Mouse (Mus musculus): ENCODE data around the gene Cacna2d4.
"Not testable (repeated sequence)": the region's sequence is repeated elsewhere in the genome, so short reads cannot be mapped to it uniquely, and the experiment has no call there.

The Cacna2d4 gene

DNA sequence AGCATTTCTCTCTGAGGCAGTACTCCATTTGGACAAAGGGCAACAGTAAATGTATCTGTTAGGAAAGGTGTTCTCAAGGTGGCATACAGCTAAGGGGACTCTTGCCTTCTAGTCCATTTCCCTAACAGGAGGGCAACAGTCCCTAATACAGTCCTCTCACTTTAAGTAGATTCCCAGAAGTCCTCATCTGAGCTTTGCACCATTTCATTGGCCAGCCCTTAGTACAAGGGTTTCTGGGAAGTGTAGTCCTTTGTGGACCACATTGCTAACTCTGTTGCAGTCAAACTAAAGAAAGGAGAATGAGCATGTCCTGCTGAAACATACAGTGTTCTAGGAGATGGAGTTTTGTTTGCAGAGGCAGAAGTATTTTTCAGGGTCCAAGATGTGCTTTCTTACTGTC lies 105.1 kb downstream of the Cacna2d4 start:
- DNase-seq (ENCODE audit: low spot score), result no peak

DNA sequence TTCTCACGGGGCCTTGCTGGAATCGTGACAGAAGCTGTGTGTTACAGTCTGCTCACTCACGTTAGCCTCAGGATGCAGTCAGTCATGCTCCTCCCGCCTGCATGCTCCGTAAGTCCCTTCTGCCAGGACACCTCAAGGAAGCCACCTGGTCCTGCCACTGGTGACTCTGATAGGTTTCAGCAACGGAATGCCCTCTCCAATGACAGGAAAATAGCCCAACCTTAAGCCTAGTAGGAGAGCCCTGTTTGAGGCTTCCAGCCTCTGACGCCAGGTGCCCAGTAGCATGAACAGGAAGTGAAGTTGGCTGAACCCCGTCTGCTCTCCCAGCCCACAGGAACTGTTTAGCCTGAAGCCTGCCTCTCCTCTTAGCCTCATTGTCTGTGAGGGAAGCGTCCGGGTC lies 109.9 kb downstream of the Cacna2d4 start:
- no peak for DNase-seq (ENCODE audit: low spot score)

DNA sequence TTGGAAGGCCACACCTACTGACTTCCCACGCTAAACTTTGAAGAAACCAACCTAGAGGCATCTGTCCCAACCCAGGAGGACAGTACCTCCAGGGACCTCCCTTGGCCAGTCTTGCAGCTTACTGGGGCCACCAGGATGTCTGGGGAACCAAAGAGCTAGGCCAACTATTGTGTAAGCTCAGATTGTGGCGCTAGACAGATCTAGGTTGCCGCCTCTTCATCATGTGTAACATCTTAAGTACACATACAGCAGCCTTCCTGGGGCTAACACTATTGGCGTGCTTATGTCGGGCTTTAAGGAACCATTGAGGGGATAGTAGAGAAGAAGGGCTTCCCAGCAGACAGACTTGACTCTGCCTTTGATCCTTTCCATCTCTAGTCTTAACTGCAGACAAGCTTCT lies 111.5 kb downstream of the Cacna2d4 start:
- no peak for DNase-seq (ENCODE audit: low spot score)

DNA sequence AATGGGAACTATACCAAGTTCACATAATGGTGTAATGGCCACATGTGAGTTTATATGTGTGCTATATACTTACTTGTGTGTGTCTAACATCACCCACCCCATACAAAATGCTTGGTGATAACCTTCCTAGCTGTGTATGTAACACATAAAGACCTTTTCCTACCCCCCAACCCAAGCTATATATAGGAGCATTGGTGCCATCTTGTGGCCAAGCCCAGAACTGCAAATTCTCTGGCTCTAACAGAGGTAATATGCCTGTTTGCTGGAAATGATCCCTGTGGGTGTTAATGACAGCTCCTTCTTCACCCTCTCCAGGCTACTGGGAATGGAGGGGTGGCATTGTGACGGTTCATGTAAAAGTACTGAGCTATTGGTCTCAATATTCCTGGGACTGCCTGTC lies 111.9 kb downstream of the Cacna2d4 start:
- peak; percentile 85 for DNase-seq (ENCODE audit: low spot score)

DNA sequence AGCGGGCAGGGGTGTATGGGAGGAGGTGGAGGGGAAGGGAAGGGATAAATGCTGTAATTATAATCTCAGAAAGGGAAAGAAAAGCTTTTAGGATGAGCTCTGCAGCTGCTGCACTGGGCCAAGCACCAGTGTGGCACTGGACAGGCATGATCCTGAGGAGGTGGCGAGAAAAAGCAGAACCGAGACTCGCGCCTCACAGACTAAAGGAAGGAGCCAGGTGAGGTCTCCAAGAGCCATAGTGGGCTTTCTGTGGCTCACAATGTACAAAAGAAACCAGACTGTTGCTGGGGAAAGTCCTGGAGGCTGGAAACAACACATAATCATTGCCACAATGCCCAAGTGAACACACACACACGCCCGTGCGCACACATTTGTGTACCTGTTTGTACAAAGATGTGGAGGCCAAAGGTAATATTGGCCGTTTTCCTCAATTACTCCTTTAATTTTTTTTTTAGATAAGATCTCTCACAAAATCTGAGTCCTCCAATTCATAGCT lies 114.4 kb downstream of the Cacna2d4 start:
- no peak for DNase-seq (ENCODE audit: low spot score)

DNA sequence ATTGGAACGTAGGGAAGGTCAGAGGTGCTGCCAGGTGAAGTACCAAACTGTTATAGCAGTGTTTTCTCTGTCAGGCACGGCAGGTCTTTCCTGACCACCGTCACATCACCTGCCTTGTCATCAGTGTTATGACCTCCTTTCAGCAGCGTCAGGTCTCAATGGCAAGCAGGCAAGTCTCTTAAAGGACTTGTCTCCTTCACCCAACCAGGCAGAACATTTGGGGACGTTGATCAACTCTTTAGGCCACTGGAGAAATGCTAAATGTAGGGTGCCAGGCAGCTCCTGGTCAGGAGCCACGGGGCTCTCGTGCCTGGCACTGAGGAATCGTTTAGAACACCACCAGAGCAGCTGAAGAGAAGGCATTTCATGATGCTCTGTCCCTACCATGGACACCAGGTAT lies 115.3 kb downstream of the Cacna2d4 start:
- DNase-seq (ENCODE audit: low spot score), result no peak

DNA sequence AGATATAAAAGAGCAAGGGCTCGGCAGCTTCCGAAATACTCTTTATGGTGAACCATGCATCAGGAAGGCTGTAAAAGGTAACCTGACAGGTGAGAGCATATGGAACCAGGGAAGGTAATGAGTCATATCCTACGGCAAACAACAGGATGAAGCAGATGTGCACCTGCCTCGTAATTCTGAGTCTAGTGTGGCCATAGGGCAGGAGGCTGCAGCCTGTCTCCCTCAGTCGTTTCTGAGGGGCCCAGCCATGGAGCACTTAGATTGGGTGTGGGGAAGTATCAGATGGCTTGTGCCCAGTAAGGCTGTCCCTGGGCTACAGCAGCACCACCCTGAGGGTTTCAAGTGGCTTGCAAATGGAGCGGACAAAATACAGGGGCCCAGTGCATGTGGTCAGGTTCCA lies 116.2 kb downstream of the Cacna2d4 start:
- DNase-seq (ENCODE audit: low spot score), result no peak

DNA sequence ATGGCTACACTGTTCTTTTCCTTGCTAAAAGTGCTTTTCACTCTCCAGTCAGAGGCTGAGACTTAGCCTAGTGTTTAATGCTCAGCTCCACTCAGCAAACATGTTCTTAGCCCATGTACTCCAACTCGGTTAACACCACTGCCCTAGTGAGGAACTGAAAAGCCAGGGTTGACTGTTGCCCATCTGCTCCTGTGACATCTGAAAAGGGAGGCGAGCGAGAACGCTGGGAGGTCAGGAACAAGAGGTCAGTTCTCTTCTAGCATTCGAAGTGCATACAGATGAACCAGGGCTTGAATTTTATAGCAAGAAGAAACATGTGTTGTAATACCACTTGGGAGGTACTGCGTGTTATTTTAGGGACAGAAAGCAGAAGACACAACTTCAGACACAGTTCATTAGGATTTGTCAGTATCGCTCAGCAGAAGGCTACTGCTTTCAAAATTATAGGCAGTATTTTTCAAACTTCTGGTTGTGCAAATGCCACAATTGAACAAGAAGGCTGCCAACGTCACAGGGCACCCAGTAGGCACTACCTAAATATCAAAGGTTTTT lies 121.8 kb downstream of the Cacna2d4 start:
- DNase-seq (ENCODE audit: low spot score), result no peak

DNA sequence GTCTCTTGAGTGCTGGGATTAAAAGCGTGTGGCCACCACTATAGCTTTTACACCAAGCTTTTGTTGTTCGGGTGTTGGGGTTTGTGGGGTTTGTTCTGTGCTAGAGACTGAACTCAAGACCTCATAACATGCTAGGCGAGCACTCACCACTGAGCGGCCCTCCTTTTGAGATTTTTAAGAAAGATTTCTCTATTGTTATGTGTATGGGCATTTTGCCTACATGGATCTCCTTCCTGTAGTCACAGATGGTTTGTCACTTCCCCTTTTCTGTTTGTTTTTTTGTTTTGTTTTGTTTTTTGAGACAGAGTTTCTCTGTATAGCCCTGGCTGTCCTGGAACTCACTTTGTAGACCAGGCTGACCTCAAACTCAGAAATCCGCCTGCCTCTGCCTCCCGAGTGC lies 123.9 kb downstream of the Cacna2d4 start:
- not testable (repeated sequence) for DNase-seq (ENCODE audit: low spot score)

DNA sequence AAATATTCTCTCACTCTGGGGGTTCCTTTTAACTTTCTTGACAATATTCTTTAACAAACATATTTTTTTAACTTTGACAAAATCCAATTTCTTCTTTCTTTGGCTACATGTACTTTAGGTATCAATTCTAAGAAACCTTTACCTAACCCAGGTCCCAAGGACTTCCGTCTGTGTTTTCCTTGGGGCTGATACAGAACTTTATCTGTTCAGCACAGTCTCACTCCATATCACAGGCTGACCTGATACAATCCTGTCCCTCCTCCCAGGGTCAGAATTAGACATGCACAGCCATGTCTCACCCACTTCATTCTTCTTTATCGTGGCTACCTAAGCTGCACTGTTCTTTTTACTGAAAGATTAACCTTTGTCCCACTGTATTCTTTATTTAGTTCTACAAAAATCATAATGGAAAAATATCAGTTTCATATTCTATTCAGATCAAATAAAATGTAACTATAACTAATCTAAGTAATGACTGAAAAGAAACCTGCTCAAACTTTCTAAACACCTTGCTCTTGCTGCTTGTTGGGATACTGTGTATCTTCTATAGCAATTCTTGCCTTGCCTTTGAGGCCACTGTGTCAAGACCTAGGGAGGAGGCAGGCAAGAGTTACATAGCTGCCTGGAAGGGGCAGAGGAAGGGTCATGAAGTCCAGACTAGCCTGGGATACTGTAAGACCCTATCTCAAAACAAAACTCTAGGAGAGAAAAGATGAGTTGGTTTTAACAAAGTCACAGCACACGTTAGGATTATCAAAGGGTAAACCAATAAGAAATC lies 124.8 kb downstream of the Cacna2d4 start:
- no peak for DNase-seq (ENCODE audit: low spot score)

DNA sequence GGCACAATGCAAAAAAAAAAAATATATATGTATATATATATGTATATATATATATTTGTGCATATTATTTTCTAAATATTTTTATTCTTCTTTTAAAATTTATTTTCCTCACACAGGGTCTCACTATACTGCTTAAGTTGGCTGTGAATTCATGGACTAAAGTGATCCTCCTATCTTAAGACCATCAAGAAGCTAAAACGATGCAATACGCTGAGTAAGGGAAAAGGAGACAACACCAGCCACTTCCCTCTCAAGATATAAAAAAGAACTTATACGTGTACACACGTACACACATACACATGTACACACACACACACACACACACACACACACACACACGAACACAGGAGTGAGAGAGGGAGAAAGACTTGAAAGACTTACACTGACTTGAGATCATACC lies 127.3 kb downstream of the Cacna2d4 start:
- no peak for DNase-seq (ENCODE audit: low spot score)

DNA sequence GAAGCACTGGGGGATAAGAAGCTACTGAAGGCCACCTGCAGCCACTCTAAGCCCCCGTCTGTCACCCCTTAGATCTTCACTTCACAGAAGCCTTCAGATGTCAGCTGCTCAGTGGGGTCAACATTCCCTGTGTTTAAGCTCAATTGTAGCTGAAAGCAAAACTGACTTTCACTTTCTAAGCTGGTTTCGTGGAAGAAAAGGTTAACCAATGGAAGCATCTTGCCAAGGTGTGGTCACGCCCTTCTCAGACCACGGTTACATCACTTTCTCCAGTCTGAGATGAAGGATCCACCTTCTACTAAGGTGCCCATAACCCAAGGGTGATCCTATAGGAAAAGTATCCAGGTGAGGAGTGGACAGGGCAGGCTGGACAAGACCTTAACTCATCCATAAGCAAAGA lies 130.5 kb downstream of the Cacna2d4 start:
- DNase-seq (ENCODE audit: low spot score), result not testable (repeated sequence)

DNA sequence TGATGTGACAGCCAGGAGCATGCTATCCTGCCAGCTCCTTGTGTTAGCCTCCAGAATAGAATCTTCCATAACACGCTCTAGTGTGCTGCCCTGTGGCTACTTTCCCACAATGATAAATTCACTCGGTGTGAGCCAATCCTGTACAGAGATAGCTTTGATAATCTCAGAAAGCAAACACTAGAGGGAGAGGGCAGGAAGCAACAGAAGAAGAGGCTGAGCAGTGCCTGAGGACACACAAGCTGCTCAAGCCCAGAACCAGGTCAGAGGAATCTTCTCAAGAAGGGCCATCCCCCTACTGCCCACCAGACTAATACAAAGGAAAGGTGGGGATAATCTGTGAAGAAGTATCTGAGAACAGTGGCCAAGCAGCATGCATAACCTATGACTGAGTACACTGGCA lies 131.1 kb downstream of the Cacna2d4 start:
- DNase-seq (ENCODE audit: low spot score), result no peak

DNA sequence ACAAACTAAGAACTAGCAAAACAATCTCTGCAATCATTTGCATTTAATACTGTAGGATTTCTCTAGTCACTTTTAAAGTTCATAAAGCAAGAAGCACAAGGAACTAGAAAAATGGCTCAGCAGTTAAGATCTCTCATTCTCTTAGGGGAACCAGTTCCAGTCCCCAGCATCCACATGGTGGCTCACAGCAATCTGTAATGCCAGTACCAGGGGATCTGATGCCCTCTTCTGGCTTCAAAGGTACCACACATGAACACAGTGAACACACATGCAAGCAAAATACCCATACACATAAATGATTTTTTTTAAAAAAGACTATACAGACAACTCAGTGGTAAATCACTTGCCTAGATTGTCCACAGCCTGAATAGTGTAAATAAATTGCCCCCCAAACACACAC lies 135.3 kb downstream of the Cacna2d4 start:
- DNase-seq (ENCODE audit: low spot score), result no peak

DNA sequence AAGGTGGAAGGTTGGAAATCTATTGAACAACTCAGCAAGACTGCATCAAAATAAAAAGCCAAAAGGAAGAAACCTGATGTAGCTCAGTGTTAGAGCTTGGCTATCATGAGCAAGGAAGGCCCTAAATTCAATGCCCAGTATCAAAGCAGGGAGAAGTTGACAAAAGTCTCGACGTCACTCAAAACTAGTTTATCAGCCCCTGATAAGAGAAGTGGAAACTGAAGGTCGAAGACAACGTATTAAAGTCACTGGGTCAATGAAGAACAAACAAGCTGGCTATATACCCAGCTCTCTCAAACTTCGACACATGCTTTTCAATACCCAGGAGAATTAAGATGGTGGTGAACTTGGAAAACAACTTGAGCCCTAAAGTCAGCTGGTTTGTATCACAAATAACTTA lies 135.9 kb downstream of the Cacna2d4 start:
- DNase-seq (ENCODE audit: low spot score), result no peak

DNA sequence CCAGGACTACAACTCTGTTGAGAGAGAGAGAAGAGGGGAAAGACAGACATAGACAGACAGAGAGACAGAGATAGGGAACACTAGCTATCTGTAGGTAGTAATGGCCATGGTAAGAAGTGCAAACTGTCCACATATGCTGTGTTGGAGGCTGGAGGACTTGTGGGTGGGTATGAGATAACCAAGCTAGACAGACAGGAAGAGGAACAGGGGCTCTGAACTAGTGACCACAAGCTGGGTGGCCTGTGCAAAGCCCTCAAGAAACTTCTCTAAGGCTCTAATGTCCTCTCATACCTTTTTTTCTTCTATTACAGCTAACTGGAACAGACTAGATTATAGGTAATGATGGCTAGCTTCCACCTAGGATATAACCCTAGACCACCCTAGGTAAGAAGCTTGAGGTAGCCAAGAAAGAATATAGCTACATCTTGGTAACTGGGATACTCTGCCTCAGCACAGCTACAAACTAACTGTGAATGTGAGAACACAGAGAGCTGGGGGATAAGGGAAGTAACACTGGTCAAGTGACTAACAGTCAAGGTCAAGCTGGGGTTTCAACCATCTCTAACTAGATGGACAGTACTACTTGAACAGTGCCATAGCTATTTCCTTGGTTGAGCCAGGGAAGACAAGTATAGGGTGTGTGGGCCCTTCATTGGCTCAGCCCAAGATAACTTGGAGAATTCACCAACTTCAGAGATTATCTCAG lies 136.8 kb downstream of the Cacna2d4 start:
- DNase-seq (ENCODE audit: low spot score), result no peak

DNA sequence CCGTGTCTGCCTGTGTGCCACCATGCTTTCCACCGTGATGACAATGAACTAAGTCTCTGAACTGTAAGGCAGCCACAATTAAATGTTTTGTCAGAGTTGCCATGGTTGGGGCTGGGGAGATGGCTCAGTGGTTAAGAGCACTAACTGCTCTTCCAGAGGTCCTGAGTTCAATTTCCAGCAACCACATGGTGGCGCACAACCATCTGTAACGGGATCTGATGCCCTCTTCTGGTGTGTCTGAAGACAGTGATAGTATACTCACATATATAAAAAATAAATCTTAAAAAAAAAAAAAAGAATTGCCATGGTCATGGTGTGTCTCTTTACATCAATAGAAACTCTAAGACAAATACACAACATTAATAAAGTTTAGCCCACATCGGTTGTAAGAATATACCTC lies 138.7 kb downstream of the Cacna2d4 start:
- DNase-seq (ENCODE audit: low spot score), result no peak

DNA sequence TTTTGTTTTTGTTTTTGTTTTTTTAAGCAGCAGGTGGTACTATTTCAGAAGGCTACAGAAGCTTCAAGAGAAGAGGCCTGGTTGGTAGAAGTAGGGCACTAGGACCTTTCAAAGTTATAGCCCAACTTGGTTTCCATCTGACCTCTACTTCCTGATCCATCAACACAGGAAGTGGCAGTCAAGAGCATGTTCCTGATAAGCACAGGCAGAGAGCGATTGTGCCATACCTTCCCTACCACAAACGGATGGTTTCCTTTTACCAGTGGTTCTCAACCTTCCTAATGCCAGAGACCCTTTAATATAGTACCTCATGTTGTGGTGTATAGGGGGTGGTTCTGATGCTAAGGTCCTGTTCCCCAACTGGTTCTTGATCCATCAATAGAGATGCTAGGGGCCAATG lies 141.3 kb downstream of the Cacna2d4 start:
- no peak for DNase-seq (ENCODE audit: low spot score)

DNA sequence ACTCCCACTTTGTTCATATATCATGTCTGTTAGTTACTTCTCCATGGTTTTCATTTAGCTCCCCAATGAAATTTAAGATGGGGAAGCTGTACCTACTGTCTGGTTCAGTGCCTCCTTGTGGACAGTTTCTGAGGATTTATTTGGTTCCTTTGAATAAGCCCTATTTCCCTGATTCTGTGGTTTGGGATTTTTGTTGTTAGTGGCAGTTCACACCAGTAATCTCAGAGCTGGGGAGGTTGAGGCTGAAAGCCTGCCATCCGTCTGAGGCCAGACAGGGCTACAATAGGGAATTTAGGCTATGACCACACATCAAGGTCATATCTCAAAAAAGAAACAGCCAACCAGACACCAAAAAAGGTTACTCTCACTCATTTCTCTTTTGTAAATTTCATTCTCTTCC lies 142.3 kb downstream of the Cacna2d4 start:
- no peak for DNase-seq (ENCODE audit: low spot score)

DNA sequence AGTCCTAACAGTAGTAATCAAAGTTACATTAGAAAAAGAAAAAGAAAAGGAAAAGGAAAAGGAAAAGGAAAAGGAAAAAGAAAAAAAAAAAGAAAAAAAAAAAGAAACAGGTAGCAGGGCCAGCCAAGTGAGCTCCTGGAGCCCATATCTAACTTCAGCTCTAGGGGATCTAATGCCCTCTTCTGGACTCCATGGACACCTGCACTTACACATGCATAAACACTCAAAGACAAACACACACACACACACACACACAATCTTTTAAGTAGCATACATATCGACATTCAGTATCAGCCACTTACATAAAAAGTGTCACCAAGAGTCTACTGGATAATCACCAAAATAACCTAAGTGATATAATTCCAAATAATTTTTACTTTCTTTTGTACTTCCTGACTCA lies 149.3 kb downstream of the Cacna2d4 start:
- no peak for DNase-seq (ENCODE audit: low spot score)

DNA sequence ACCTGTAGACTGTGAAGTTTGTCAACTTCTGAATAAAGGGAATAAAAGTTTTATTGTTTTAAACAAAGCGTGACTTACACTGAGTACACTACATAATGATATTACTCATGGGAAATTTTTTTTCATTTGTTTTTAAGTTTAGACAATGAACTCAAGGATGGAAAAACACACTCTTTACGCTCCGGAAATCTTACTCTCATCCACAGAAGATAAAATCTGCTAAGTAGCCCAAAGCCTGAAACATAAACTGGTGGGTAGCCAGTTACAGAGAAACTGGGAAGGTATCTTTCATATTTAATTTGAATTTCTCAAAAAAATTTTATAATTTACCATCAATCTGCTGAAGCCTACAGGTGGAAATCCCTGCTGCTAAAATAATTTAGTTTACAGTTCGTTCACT lies 150.1 kb downstream of the Cacna2d4 start:
- no peak for DNase-seq (ENCODE audit: low spot score)

DNA sequence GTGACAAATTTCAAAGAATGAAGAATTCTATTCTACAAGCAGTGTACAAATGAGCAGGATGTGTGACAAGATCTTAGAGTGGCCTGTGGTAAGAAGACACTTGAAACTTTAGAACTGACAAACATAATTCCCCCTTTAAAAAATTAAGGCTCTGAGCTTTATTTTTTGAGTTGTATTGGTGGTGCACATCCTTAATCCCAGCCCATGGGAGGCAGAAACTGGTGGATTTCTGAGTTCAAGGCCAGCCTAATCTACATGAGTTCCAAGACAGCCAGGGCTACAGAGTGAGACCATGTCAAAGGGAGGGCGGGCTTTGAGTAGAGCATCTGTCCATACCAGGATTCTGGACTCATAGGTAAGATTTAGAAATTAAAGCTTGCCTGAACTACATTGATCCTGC lies 150.5 kb downstream of the Cacna2d4 start:
- no peak for DNase-seq (ENCODE audit: low spot score)

Data from urinary bladder, postnatal 14 days (tissue).